Mouse (Mus musculus) liver, postnatal 0 days (tissue): ENCODE measurements at regions not wholly inside any gene's neighbourhood (a gene's known extent, or its start where the extent isn't known, plus 50 kb on each side); places are given as distances from the start of the nearest gene placed in this dataset.

Experiments used
- ATAC-seq: fragments of 200-750 bp; cut with Nextera tagmentation; 2 replicates; pipeline ENCODE4 v1.8.0; 2017; ENCODE audit warnings: mild to moderate bottlenecking, moderate library complexity
- DNase-seq: peaks from one replicate; pipeline ENCODE4 v3.0.0-alpha.2; 2016
- H3K27ac ChIP-seq: fragments of 300-500 bp; sonication (generic); 2 replicates; pipeline ENCODE4 v1.5.1; 2014; ENCODE audit warnings: antibody characterized with exemption, moderate library complexity, mild to moderate bottlenecking, low read depth
- H3K27me3 ChIP-seq: fragments of 300-500 bp; sonication (generic); 2 replicates; pipeline ENCODE4 v1.6.1; 2014; ENCODE audit warnings: low read length, control low read depth, mixed read lengths; ENCODE audit not compliant: insufficient read depth
- H3K36me3 ChIP-seq: fragments of 300-500 bp; sonication (generic); replicated peaks from 2 replicates; pipeline ENCODE4 v1.6.1; 2014; ENCODE audit warnings: mild to moderate bottlenecking, control low read depth, low read length, moderate library complexity, mixed read lengths; ENCODE audit not compliant: insufficient read depth
- H3K4me1 ChIP-seq: fragments of 300-500 bp; sonication (generic); 2 replicates; pipeline ENCODE4 v1.6.1; 2014; ENCODE audit warnings: antibody characterized with exemption, mild to moderate bottlenecking, control low read depth; ENCODE audit not compliant: insufficient read depth
- H3K4me2 ChIP-seq: fragments of 300-500 bp; sonication (generic); 2 replicates; pipeline ENCODE4 v1.6.1; 2014; ENCODE audit warnings: low read depth, mild to moderate bottlenecking, low read length, moderate library complexity, mixed read lengths
- H3K4me3 ChIP-seq: fragments of 300-500 bp; sonication (generic); 2 replicates; pipeline ENCODE4 v1.5.1; 2014; ENCODE audit warnings: low read depth, low read length
- H3K9ac ChIP-seq: fragments of 300-500 bp; sonication (generic); replicated peaks from 2 replicates; pipeline ENCODE4 v1.6.1; 2014; ENCODE audit warnings: mild to moderate bottlenecking, moderate library complexity
- H3K9me3 ChIP-seq: fragments of 300-500 bp; sonication (generic); 2 replicates; pipeline ENCODE4 v1.6.1; 2016; ENCODE audit warnings: mild to moderate bottlenecking, control low read depth, low read length, mixed read lengths
- CTCF ChIP-seq: sonication (generic); IDR thresholded peaks from 2 replicates; pipeline ENCODE4 v1.5.1; 2016; ENCODE audit warnings: antibody characterized with exemption, low read depth
- EP300 ChIP-seq: IDR thresholded peaks from 2 replicates; pipeline ENCODE4 v1.6.1; 2016; ENCODE audit warnings: antibody characterized with exemption, low read depth, mild to moderate bottlenecking
- WGBS: fragments of 180-500 bp; shearing (Covaris S2); extraction: QIAGEN DNeasy Blood & Tissue Kit; methylation state at CpG from one replicate; pipeline ENCODE4 v1.1.7; 2014; ENCODE audit not compliant: insufficient replicate concordance; 5-methylcytosine and 5-hydroxymethylcytosine counted together

DNA sequence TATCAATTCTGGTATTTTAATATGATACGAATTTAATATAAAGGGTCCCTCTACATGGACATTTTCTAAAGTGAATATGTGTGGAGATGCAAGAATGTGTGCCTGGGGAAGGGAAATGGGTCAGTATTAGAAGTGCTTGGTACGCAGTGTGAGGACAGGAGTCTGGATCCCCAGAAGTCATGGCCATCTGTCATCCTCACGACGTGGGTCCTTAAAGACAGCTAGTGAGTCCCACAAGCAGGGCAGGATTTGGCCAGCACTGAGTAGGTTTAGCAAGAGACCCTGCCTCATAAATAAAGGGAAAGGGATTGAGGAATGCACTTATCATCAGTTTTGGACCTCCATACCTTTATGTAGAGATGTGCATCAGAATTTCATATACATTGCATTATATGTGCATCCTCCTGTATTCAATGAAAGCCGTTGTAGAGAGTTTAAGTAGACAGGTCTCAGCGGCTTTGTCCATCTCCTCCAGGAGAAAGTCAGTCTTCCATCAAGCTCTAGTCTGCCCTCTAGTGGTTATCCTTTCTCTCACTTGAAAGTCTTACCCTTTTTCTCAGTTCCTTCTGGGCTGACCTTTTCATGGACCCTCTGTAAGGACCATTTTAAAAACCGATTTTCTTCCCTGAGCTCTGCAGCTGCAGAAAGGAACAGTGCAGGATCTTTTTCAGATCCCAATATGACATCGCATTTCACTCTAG lies 434.0 kb upstream of the Apob start:
- no peaks in the 10 kb centered on the region for H3K27me3 ChIP-seq
- no peak overlapping the region for H3K4me3 ChIP-seq
- H3K4me1 ChIP-seq: no peaks in the 10 kb centered on the region
- no peak for ATAC-seq
- H3K4me2 ChIP-seq: no peak overlapping the region
- WGBS: 53% methylated on average over 8 of the region's 8 CpGs
- no peak for DNase-seq
- no peak for TF ChIP-seq EP300
- peak; percentile 50 for TF ChIP-seq CTCF
- no peaks in the 10 kb centered on the region for H3K9me3 ChIP-seq
- no peaks in the 10 kb centered on the region for H3K36me3 ChIP-seq
- H3K9ac ChIP-seq: no peak overlapping the region
- no peak overlapping the region for H3K27ac ChIP-seq

DNA sequence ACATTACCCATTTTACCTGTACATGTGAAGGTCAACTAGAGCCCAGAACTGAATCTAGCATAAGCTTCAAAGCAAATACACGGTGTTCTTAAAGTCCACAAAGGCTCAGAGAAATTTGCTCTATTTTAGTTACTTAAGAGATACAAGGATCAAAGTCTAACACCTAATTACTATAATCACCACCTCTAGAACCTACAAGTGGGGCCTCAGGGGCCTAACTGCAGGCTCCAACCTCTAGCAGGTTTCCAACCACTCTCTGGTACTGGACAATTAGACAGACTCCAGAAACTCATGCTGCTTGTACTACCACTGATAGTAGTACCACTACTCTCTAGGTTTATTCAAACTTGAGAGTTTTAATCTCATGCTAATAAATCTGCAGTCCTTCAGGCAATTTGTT lies 428.7 kb upstream of the Apob start:
- DNase-seq (no peak), ATAC-seq (no peak)
- TF ChIP-seq EP300 (no peak), CTCF (no peak)
- 86% methylated on average over 1 of the region's 1 CpGs for WGBS
- H3K4me2 ChIP-seq: no peak overlapping the region
- no peaks in the 10 kb centered on the region for H3K27me3 ChIP-seq
- H3K4me1 ChIP-seq: no peaks in the 10 kb centered on the region
- H3K9ac ChIP-seq: no peak overlapping the region
- no peak overlapping the region for H3K27ac ChIP-seq
- no peaks in the 10 kb centered on the region for H3K36me3 ChIP-seq
- H3K9me3 ChIP-seq: no peaks in the 10 kb centered on the region
- no peak overlapping the region for H3K4me3 ChIP-seq

DNA sequence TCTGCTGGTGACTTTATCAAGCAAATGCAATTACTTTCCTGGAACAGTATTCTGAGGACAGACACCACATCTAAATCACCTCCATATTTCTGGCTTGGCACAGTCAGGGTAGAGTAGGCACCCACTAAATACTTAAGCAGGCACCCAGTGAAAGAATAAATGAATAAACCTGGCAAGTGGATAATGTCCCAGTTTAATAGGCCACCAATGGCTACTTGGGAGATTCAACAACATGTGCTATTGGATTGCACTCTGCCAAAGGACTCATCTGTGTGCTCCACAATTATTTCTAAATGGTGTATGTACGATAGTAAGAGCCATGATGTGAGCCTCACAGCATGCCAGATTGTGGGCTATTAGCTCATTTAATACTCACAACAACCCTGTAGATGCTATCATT lies 417.2 kb upstream of the Apob start:
- ATAC-seq (no peak), DNase-seq (no peak)
- 73% methylated on average over 1 of the region's 1 CpGs for WGBS
- no peak overlapping the region for H3K4me2 ChIP-seq
- H3K36me3 ChIP-seq: no peaks in the 10 kb centered on the region
- no peak overlapping the region for H3K27ac ChIP-seq
- no peaks in the 10 kb centered on the region for H3K4me1 ChIP-seq
- no peak overlapping the region for H3K9ac ChIP-seq
- H3K27me3 ChIP-seq: no peaks in the 10 kb centered on the region
- no peak overlapping the region for H3K4me3 ChIP-seq
- TF ChIP-seq CTCF: no peak
- TF ChIP-seq EP300: no peak
- no peaks in the 10 kb centered on the region for H3K9me3 ChIP-seq

DNA sequence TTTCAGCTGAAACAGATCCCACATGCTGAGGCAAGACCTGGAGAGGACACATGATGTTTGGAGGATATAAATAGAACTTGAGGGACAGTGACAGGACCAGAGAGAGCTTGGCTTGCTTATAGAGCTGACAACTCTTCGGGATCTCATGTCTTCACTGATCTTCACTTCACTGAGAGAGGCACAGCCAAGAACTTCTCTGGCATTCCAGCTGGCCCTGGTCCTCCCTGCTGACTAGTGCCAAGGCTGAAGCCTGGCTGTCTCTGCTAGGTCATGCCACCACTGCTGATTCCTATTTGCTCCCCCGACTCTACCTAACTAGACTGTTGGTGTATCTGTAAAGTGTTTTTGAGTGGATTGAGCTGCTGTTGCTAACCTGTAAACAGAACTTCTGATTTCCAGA lies 401.4 kb upstream of the Apob start:
- Histone ChIP-seq H3K4me3 (no peak overlapping the region), H3K27ac (no peak overlapping the region), H3K9me3 (no peaks in the 10 kb centered on the region), H3K36me3 (no peaks in the 10 kb centered on the region), H3K4me1 (no peaks in the 10 kb centered on the region), H3K27me3 (no peaks in the 10 kb centered on the region), H3K9ac (no peak overlapping the region), H3K4me2 (no peak overlapping the region)
- TF ChIP-seq EP300 (no peak), CTCF (no peak)
- ATAC-seq (no peak), DNase-seq (no peak)
- 84% methylated on average over 2 of the region's 2 CpGs for WGBS

DNA sequence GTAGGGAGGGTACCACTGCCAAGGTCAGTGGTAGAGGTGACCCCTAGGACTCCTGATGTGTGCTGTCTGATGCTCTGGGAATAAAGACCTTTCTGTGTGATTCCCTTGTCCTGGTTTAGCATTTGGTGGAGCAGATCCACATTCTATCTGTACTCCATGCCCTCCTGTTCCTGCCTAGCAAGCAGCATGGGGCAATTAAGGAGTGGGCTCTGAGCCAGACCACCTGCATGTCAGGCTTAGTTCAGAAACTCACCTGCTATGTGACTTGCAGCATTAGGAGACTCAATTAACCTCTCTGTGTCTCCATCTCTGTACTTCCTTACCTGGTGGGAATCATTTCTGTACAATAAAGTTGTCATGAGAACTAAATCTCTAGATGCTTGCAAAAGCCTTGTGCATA lies 389.9 kb upstream of the Apob start:
- Histone ChIP-seq H3K4me1 (no peaks in the 10 kb centered on the region), H3K4me3 (no peak overlapping the region), H3K36me3 (no peaks in the 10 kb centered on the region), H3K9me3 (no peaks in the 10 kb centered on the region), H3K27ac (no peak overlapping the region), H3K9ac (no peak overlapping the region), H3K4me2 (no peak overlapping the region), H3K27me3 (no peaks in the 10 kb centered on the region)
- no peak for ATAC-seq
- no peak for DNase-seq
- no peak for TF ChIP-seq EP300
- no peak for TF ChIP-seq CTCF

DNA sequence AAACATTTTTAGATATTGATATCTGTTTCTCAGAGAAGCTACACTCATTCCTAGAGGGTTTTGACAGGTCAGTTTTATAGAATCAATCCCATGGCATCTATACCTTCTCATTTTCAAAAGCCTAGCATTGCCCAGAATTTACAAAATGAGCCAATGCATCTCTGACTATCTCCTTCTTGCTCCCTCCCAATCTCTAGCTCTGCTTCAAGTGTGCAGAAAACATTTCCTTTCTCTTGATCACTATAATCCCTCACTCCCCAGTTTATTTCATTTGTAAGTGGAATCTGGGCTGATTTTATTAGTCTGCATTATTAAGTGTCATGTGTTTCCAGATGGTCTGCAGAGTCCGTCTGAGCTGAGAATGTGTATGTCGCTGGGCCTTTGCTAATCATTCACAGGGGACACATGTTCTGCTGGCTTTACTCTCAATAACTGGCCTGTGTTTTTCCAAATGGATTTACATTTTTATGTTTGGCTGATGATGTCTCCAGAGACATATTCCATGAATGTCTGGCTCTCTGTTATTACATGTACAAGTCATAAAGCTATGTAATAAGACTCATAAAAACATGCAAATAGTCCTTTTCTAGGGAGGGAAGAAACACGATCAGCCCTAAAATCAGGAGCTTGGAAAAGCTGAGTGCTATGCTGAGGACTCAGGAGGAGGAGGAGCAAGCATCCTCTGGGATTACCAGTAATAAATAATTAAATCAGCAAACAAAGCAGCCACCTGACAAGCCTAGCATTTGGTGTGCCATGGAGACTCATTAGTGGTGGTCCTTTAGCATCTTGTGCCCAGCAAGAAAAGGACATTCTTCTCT lies 366.0 kb upstream of the Apob start:
- H3K4me2 ChIP-seq: no peak overlapping the region
- no peak overlapping the region for H3K4me3 ChIP-seq
- no peak for DNase-seq
- H3K9me3 ChIP-seq: no peaks in the 10 kb centered on the region
- 73% methylated on average over 3 of the region's 3 CpGs for WGBS
- no peak overlapping the region for H3K9ac ChIP-seq
- TF ChIP-seq CTCF (no peak), EP300 (no peak)
- no peak overlapping the region for H3K27ac ChIP-seq
- no peaks in the 10 kb centered on the region for H3K4me1 ChIP-seq
- H3K27me3 ChIP-seq: no peaks in the 10 kb centered on the region
- ATAC-seq: no peak
- no peaks in the 10 kb centered on the region for H3K36me3 ChIP-seq
